Mouse (Mus musculus): ENCODE data around the gene Aipl1. TPM values are rescaled to one million over a fixed set of nuclear protein-coding genes. Genes with fewer than 3 reads are reported as not detected.

Gene Aipl1
- total and polyA plus RNA-seq, 2 experiments from 2014 or later: 0.31 TPM; not detected in 1

- Histone ChIP-seq H3K9ac (replicated peaks; ENCODE audit: low read depth, low read length) (no peak overlapping the region), H3K4me1 (ENCODE audit: control insufficient read depth, insufficient read depth) (0 out of 2 replicates have a peak, but pooled peaks cover 12% of the 10 kb centered on the region), H3K36me3 (replicated peaks; ENCODE audit: control insufficient read depth, insufficient read depth, low read length) (no peaks in the 10 kb centered on the region), H3K9me3 (replicated peaks; ENCODE audit: control insufficient read depth, low read length) (no peaks in the 10 kb centered on the region), H3K27me3 (ENCODE audit: control insufficient read depth, insufficient read depth, low read length) (peaks cover 24% of the 10 kb centered on the region), H3K4me3 (ENCODE audit: low read depth, low read length) (no peak overlapping the region), H3K4me2 (ENCODE audit: low read depth, low read length) (no peak overlapping the region), H3K27ac (ENCODE audit: low read depth) (no peak overlapping the region)
- ATAC-seq (ENCODE audit: insufficient read depth, low read depth) (no peak), DNase-seq (ENCODE audit: low spot score) (no peak)
- WGBS: 70% methylated on average over 4 of the region's 4 CpGs
- TF ChIP-seq EP300 (IDR thresholded peaks at IDR 0.05; ENCODE audit: low read depth) (no peak), CTCF (IDR thresholded peaks at IDR 0.05; ENCODE audit: low read depth) (no peak)
These were observed 5.2 kb downstream of the Aipl1 start for GRCm38 (mm10) chr11:72032091-72032490.

GRCm38 (mm10) chr11:72031353-72031752, 6.0 kb downstream of the Aipl1 start:
- WGBS: 61% methylated on average over 7 of the region's 7 CpGs
- no peak for DNase-seq (ENCODE audit: low spot score)

GRCm38 (mm10) chr11:72029143-72029542, 8.2 kb downstream of the Aipl1 start:
- Histone ChIP-seq H3K27ac (ENCODE audit: low read depth) (no peak overlapping the region), H3K4me3 (ENCODE audit: low read depth, low read length) (0 out of 2 replicates have a peak overlapping the region, but pooled peaks have one; percentile 16), H3K27me3 (ENCODE audit: control insufficient read depth, insufficient read depth, low read length) (peaks cover 23% of the 10 kb centered on the region), H3K9ac (replicated peaks; ENCODE audit: low read depth, low read length) (no peak overlapping the region), H3K4me2 (ENCODE audit: low read depth, low read length) (peak overlapping the region; percentile 36; the same call in 1 of the 2 replicates), H3K36me3 (replicated peaks; ENCODE audit: control insufficient read depth, insufficient read depth, low read length) (no peaks in the 10 kb centered on the region), H3K4me1 (ENCODE audit: control insufficient read depth, insufficient read depth) (0 out of 2 replicates have a peak, but pooled peaks cover 4% of the 10 kb centered on the region), H3K9me3 (replicated peaks; ENCODE audit: control insufficient read depth, low read length) (no peaks in the 10 kb centered on the region)
- ATAC-seq (ENCODE audit: insufficient read depth, low read depth) (peak; percentile 45; the same call in 1 of the 2 replicates), DNase-seq (ENCODE audit: low spot score) (peak; percentile 37)
- TF ChIP-seq EP300 (IDR thresholded peaks at IDR 0.05; ENCODE audit: low read depth) (no peak), CTCF (IDR thresholded peaks at IDR 0.05; ENCODE audit: low read depth) (peak; percentile 66)
- 24% methylated on average over 23 of the region's 23 CpGs for WGBS

More at GRCm38 (mm10) chr11:72031353-72031752, 6.0 kb downstream of the Aipl1 start:
- ATAC-seq (ENCODE audit: insufficient read depth, low read depth): peak; percentile 30; the same call in 1 of the 2 replicates
- no peak overlapping the region for H3K4me2 ChIP-seq (ENCODE audit: low read depth, low read length)
- H3K4me3 ChIP-seq (ENCODE audit: low read depth, low read length): no peak overlapping the region
- TF ChIP-seq EP300 (IDR thresholded peaks at IDR 0.05; ENCODE audit: low read depth) (no peak), CTCF (IDR thresholded peaks at IDR 0.05; ENCODE audit: low read depth) (no peak)
- 0 out of 2 replicates have a peak, but pooled peaks cover 12% of the 10 kb centered on the region for H3K4me1 ChIP-seq (ENCODE audit: control insufficient read depth, insufficient read depth)
- H3K27ac ChIP-seq (ENCODE audit: low read depth): no peak overlapping the region
- no peaks in the 10 kb centered on the region for H3K36me3 ChIP-seq (replicated peaks; ENCODE audit: control insufficient read depth, insufficient read depth, low read length)
- H3K9ac ChIP-seq (replicated peaks; ENCODE audit: low read depth, low read length): no peak overlapping the region
- H3K9me3 ChIP-seq (replicated peaks; ENCODE audit: control insufficient read depth, low read length): no peaks in the 10 kb centered on the region
- H3K27me3 ChIP-seq (ENCODE audit: control insufficient read depth, insufficient read depth, low read length): peaks cover 23% of the 10 kb centered on the region

- WGBS: 83% methylated on average over 9 of the region's 9 CpGs
- H3K36me3 ChIP-seq (replicated peaks; ENCODE audit: control insufficient read depth, insufficient read depth, low read length): no peaks in the 10 kb centered on the region
- H3K9me3 ChIP-seq (replicated peaks; ENCODE audit: control insufficient read depth, low read length): no peaks in the 10 kb centered on the region
- H3K4me2 ChIP-seq (ENCODE audit: low read depth, low read length): no peak overlapping the region
- ATAC-seq (ENCODE audit: insufficient read depth, low read depth) (no peak), DNase-seq (ENCODE audit: low spot score) (no peak)
- no peak overlapping the region for H3K27ac ChIP-seq (ENCODE audit: low read depth)
- H3K27me3 ChIP-seq (ENCODE audit: control insufficient read depth, insufficient read depth, low read length): peaks cover 23% of the 10 kb centered on the region
- no peak overlapping the region for H3K9ac ChIP-seq (replicated peaks; ENCODE audit: low read depth, low read length)
- 0 out of 2 replicates have a peak, but pooled peaks cover 4% of the 10 kb centered on the region for H3K4me1 ChIP-seq (ENCODE audit: control insufficient read depth, insufficient read depth)
- H3K4me3 ChIP-seq (ENCODE audit: low read depth, low read length): no peak overlapping the region
- no peak for TF ChIP-seq EP300 (IDR thresholded peaks at IDR 0.05; ENCODE audit: low read depth)
- no peak for TF ChIP-seq CTCF (IDR thresholded peaks at IDR 0.05; ENCODE audit: low read depth)
These were observed 9.5 kb downstream of the Aipl1 start for GRCm38 (mm10) chr11:72027836-72028235.

- H3K27me3 ChIP-seq (ENCODE audit: control insufficient read depth, insufficient read depth, low read length): peaks cover 23% of the 10 kb centered on the region
- H3K9ac ChIP-seq (replicated peaks; ENCODE audit: low read depth, low read length): no peak overlapping the region
- ATAC-seq (ENCODE audit: insufficient read depth, low read depth) (no peak), DNase-seq (ENCODE audit: low spot score) (no peak)
- no peak overlapping the region for H3K27ac ChIP-seq (ENCODE audit: low read depth)
- no peak overlapping the region for H3K4me3 ChIP-seq (ENCODE audit: low read depth, low read length)
- no peaks in the 10 kb centered on the region for H3K9me3 ChIP-seq (replicated peaks; ENCODE audit: control insufficient read depth, low read length)
- no peak overlapping the region for H3K4me2 ChIP-seq (ENCODE audit: low read depth, low read length)
- WGBS: 86% methylated on average over 9 of the region's 9 CpGs
- no peaks in the 10 kb centered on the region for H3K36me3 ChIP-seq (replicated peaks; ENCODE audit: control insufficient read depth, insufficient read depth, low read length)
- H3K4me1 ChIP-seq (ENCODE audit: control insufficient read depth, insufficient read depth): no peaks in the 10 kb centered on the region
- TF ChIP-seq CTCF (IDR thresholded peaks at IDR 0.05; ENCODE audit: low read depth) (no peak), EP300 (IDR thresholded peaks at IDR 0.05; ENCODE audit: low read depth) (no peak)
These were observed 10.8 kb downstream of the Aipl1 start for GRCm38 (mm10) chr11:72026516-72026915.

GRCm38 (mm10) chr11:72025843-72026242, 11.5 kb downstream of the Aipl1 start:
- no peak for DNase-seq (ENCODE audit: low spot score)
- H3K4me1 ChIP-seq (ENCODE audit: control insufficient read depth, insufficient read depth): no peaks in the 10 kb centered on the region
- no peak overlapping the region for H3K4me2 ChIP-seq (ENCODE audit: low read depth, low read length)
- ATAC-seq (ENCODE audit: insufficient read depth, low read depth): no peak
- H3K27ac ChIP-seq (ENCODE audit: low read depth): no peak overlapping the region
- H3K9ac ChIP-seq (replicated peaks; ENCODE audit: low read depth, low read length): no peak overlapping the region
- no peak overlapping the region for H3K4me3 ChIP-seq (ENCODE audit: low read depth, low read length)
- no peaks in the 10 kb centered on the region for H3K9me3 ChIP-seq (replicated peaks; ENCODE audit: control insufficient read depth, low read length)
- H3K27me3 ChIP-seq (ENCODE audit: control insufficient read depth, insufficient read depth, low read length): peaks cover 23% of the 10 kb centered on the region
- H3K36me3 ChIP-seq (replicated peaks; ENCODE audit: control insufficient read depth, insufficient read depth, low read length): no peaks in the 10 kb centered on the region
- TF ChIP-seq EP300 (IDR thresholded peaks at IDR 0.05; ENCODE audit: low read depth) (no peak), CTCF (IDR thresholded peaks at IDR 0.05; ENCODE audit: low read depth) (peak; percentile 42)
- 35% methylated on average over 5 of the region's 5 CpGs for WGBS

All from heart, postnatal 0 days (tissue).